Mouse (Mus musculus) 3134 (cell line): Measurements from ENCODE around the gene Rras.

ENCODE experiments used
- DNase-seq: peaks from one replicate; pipeline ENCODE4 v3.0.0-alpha.2; 2011; ENCODE audit warnings: low spot score; ENCODE audit not compliant: insufficient read length; ENCODE audit errors: extremely low read depth

The Rras gene

DNA sequence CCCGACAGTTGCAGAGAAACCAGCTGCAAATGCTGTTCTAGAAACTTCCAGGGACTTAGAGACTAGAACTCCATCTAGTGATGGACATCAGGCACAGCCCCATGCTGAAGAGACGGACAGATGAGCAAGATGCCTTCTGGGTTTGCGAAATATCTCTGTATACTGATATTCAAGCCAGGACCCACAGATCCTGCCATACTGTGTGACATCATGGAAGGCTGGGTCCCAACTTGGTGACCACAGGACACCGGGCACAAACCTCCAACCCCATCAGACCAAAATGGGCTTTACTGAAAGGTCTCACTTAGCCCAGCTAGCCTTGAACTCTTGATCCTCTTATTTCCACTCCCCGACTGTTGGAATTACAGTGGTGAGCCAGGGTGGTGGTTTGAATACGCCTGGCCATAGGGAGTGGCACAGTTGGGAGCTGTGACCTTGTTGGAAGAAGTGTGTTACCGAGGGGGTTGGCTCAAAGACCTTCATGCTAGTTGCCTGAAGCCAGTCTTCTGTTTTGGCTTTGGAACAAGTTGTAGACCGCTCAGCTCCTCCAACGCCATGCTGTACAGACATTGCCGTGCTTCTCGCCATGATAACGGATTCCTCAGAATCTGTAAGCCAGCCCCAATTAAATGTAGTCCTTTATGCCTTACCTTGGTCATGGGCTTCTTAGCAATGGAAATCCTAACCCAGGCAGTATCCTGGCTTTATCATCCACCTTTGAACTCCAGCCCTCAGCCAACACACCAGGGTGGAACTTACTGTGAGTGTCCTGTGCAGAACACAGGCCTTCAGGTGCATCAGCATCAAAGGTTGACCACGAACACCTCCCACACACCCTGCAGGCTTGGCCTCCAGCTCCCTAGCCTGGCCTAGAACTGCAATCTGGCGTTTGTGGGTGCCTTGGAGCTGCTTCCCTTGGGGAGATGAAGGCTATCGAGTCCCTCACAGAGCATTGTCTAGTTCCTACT is 6.8 kb downstream of the Rras start:
- DNase-seq, result no peak

DNA sequence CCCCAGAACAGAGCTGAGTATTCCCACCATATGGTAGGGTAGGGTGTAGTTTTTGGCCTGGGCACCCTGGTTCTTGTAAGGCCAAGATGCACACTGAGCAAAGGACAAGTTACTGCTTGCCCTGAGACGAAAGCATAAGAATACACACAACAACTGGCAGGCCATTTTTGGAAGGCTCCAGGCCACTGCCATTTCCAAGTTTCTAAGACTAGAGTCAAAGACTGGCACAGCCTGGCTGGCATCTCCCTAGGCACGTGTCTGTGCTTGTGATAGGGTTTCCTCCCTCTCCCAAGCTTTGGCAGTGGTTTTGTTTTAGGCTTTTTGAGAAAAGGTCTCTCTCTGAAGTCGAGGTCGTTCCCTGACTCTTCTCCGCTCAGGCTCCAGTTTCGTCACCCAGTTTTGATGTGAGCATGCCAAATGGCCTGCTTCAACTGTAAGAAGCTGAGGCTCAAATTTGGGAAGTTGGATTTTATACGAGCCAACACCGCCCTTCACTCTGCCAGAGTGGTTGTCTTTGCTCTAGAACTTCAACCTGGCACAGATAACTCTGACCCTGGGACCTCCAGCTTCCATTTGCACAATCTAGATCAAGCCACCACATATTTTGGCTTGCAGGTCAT is 8.0 kb downstream of the Rras start:
- DNase-seq, result no peak

DNA sequence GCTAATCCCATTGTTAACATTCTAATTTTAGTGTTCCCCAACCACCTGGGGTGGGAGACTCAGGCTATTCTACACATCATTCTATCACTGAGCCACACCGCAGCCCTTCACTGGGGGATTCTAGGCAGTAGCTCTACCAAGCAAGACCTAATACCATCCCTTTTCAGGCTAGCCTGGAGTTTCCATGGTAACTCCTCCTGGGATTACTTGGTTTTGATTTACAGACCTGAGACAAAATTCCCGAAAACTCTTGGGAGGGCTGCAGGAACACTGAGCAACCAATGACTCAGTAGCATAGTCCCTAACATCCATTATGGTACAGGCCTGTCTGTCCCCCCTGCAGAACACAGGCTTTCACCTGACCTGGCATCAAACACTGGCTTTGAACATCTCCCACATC is 8.5 kb downstream of the Rras start:
- DNase-seq, result no peak

DNA sequence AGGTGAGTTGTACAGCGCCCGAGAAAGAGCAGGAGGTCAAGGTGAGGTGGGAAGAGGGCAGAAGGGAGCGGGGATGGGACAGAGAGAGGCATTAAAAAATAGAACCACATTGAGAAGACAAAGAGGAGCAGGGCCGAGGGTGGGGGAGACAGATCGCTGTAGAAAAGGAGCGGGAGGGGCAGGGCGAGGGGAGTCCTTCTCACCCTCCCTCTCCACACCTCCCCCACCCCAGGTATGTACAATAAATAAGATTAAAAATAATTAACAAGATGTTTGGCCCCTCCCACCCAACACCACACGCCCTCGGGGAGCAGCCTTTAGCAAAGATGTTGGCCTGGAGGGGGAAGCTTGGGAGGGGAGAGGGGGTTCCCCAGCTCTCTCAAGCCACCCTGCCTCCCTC is 10.0 kb downstream of the Rras start:
- no peak for DNase-seq

DNA sequence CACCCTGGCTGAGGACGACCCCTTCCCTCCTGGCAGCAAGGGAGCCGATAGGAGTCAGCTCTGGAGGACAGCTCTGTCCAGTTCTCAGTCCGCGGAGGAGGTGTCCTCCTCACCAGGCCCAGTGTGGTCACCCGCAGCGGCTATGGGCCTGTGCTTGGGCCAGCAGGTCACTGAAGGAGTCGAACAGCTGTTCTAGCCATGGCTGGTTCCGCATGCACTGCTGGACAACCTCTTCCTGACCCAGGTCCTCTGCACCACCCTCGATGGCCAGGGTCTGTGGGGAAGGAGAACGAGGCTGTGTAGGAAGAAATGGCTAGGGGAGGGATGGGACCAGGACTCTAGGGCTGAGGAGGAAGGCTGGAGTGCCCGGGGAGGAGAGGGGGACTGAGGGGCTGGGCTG is 10.6 kb downstream of the Rras start:
- DNase-seq, result no peak

DNA sequence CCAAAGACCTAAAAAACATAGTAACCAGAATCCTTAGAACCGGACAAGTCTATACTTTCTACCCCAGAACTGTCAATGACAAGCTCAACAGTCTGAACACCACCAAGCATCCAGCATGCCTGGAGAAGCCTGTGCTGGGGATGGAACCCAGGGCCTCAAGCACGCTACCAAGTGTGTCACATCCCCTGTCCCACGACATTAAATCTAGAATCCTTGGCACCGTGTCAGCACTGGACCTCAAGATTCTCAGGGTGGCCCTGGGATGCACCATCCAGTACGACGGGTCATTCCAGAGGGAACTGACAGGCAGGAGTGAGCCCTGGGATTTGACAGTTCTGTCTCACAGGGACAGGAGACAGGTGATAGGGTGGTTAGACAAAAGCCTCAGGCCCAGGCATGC is 12.2 kb downstream of the Rras start:
- no peak for DNase-seq

DNA sequence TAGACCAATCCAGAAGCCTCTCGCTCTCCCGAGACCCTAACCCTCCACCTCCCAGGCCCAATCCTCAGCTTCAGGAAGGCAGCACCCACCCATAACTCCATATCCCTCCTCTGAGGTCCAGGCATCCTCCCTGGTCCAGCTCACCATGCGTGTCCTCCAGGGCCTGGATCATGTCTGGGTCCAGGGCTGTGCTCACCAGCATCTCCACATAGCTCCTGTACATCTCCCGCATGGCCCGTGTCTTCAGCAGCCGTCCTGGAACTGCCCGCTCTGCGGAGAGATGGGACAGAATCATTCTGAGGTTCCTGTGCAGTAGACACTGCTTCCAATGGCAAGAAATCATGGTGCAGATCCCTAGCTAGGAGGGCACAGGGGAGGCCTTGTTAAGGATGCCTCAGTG is 13.1 kb downstream of the Rras start:
- DNase-seq, result no peak

DNA sequence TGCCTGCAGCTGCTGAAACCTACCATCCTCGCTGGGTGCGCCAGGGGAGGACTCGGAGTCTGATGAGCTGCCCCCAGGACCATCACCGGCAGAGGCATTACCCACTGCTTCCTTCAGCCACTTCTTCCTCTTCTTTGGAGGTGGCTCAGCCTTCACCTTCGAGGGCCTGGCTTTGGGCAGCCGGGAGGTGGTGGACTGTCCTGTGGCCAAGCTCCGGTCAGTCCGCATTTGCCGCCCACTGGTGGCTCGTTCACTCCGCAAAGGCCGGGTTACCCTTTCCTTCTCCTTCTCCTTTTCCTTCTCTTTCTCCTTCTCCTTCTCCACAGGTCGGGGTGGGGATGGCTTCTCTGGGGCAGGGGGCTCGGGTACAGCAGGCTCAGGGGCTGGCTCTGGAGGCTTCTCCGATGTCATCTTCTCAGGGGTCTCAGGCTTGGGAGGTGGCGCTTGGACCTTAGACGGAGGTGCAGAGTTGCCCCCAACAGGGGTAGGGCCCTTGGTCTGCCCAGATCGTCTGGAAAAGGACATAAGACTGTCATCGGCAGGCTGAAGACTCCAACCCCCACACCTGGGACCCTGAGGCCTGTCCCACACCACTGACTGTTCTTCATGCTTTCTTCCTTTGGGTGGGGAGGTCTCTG is 16.1 kb downstream of the Rras start:
- no peak for DNase-seq

DNA sequence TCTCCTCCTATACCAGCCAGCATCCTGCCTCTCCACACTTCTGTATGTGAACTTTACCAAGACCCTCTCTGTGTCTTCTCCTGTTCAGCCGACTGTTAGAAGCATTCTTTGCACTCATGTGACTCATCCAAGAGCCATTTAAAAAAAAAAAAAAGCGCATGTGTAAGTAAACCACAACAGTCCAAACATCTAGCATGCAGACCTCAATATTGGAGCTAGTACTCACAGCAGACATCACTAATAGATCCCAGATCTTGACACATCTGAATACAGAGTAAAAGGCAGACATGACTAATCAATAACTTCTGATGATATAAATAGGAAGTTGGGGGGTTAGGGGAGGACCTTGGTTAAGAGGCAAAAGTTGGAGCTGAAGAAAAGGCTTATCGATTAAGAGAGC is 17.9 kb downstream of the Rras start:
- no peak for DNase-seq

DNA sequence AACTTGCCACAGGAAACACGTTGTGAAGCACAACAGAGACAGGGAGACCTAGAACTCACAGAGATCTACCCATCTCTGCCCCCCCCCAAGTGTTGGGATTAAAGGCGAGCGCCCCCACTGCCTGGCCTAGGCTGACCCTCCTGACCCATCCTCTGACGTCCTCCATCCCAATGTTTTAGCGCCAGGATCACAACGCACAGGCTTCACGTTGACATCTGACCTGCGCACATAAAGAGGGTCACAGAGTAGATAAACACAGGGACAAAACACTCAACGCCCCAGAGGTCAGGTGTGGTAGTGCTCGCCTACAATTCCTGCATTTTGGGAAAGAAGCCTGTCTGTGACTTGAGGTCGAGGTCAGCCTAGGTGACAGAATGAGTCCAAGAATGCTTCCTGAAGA is 18.9 kb downstream of the Rras start:
- DNase-seq, result no peak

DNA sequence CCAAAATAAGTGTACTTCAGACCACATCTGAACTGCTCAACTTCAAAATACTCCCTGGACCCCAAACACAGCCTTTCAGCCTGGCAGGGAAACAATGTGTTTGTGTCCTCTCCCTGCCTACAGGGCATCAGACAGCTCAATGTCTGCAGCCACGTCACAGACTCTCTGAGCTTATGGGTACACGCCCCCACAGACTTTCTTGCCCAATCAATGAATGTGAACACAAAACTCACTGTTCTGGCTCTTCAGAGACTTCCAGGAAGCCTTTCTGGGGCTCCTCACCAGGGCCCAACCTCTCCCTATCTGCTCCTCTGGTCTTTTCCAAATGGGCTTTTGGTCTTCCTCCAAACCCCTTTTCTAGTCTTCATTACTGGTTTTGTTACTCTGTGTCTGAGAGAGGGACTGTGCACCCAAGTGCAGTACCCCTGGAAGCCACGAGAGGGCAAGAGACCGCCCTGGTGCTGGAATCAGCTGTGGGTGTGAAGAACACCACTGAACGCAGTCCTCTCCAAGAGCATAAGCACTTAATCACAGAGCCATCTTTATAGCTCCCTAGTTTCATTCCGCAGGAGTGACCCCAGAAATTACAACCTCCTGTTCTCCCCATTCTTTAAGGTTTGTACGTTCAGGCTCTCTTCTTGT is 20.1 kb downstream of the Rras start:
- DNase-seq, result no peak

DNA sequence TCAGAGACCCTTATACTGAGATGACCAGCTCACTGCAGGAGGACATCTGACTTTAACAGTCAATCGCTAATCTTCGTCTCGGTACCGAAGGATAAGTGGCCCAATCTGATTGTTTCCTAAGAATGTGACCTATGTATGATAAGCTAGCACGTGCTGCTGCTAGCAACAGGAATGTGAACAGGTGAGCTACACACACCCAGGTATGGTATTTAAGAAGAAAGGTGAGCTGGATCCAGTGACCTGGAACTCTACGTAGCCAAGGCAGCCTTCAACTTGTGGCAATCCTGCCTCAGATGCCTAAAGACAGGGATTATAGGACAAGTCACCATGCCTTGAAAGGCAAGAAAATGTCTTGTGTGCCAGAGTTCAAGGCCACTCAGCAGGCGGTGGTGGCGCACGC is 20.6 kb downstream of the Rras start:
- DNase-seq, result no peak

DNA sequence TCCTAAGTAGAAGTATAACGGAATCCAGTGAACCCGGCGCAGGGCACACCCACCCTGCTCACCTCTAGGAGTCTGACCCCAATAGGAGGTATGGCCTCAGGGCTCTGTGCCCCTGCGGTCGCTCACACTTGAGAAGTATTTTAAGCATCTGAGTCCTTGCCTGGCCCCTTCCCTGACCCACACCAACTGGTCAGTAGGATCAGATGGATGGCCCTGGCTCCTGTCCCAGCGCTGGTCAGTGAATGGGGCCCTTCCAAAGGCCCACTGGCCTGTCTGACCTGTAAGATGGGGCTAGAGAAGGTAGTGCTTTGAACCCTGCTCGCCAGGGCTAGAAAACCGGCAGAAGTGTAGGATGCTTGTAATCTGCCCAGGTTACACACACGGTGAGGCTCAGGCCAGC is 23.1 kb downstream of the Rras start:
- no peak for DNase-seq

DNA sequence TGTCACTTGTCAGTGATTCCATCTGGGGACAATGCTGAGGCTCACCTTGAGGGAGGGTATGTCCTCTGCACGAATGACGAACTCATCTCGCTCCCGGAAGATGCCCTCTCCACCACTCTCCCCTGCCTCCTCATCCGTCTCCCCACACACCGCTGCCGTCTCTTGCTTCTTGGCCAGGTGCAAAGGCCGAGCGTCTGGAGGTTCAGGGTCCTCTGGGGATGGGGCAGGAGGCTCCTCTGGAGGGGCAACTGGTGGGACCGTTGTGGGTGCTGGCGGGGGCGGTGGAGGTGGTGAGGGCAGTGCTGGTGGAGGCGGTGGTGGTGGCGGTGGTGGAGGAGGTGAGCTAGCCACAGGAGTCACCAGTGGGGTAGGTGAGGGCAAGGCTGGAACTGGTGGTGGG is 25.5 kb downstream of the Rras start:
- DNase-seq, result no peak

DNA sequence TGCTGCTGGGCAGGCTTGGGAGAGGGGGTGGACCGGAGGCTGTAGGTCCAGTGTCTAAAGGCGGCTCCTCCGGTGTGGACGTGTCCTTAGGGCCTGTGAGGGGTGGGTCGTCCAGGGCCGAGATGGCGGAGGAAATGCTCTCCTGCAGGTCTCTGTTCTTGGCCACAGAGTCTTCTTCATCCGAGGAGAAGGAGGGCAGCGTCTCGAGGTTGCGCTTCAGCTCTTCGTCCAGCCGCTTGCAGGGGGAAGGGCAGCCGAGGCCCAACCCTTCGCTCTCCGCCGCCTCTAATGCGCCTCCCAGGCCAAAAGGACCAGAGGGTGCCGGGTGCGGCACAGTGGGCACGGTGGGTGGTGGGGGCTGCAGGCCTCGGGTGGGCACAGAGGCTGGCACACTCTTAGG is 28.0 kb downstream of the Rras start:
- no peak for DNase-seq

DNA sequence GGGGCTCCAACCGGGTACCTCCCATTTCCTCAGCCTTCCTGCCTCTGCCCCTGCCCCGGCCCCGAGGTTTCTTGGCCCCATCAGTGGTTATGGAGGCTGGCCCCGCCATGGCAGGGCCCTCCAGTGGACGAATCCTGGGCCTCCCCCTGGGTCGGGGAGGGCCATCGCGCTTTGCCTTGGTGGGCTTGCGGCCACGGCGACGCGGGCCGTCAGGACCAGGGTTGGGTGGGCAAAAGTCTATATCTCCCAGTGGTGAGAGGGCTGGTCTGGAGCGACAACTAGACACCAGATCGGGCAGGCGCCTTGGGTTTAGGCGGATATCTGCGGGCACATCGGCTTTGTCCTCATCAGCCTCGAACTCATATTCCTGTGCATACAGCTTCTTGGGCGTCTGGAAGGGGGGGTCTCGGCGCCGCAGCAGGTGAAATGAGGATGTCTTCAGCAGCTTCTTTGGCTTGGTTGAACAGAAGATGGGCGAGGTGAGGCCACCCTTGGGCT is 29.1 kb downstream of the Rras start:
- no peak for DNase-seq

DNA sequence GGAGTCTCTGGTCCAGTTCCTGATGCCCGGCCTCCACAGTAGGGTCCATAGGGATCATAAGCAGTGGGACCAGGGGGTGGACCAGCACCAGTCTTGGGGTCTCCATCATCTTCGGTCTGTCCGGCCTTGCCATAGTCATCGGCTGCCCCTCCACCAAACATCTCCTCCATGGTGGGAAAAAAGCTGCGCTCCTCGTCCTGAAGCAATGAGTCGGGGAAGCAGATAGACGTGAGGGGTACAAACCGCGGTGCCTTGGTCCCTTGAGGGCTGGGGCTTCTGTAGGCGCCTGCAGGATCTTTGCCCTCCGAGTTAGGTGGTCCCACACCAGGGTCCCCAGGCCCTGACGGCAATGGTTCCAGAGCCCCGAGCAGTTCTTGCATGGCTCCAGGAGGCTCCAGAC is 29.7 kb downstream of the Rras start:
- DNase-seq, result no peak

DNA sequence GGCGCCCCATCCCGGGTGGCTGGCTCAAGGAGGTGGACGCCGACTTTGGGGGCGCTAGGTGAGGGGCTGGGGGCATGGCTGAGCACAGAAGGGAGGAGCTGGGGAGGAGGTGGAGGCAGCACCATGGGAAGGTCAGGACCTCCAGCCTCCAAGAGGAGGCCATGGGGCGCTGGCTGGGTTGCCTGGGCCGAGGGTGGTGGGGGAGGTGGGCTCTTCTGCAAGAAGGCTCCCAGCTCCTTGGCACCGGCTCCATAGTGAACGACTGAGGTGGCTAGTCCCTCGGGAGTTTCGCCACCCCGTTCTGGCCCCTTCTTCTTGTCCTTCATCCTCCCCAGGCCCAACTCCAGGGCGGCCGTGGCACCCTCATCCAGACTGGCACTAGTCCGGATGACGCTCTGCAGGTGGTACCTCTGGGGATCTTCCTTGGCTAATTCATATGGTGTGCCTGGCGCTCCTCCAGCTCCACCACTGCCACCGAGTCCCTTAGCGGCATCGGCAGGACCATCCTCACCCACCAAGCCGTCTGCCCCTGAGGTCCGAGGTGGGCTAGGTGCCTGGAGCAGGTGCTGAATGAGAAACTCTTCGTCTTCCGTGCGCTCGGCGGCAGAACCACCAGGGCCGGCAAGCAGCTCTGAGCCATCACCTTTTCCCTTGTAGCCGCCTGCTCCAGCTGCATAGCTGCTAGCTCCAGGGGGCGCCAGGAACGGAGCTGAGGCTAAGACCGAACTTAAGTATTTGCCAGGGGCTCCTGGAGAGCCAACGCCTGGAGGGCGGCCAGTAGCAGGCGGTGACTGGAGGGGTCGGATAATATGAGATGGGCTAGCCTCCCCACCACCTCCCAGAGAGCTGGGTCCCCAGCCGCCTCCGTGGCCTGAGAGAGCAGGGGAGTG is 30.5 kb downstream of the Rras start:
- no peak for DNase-seq

DNA sequence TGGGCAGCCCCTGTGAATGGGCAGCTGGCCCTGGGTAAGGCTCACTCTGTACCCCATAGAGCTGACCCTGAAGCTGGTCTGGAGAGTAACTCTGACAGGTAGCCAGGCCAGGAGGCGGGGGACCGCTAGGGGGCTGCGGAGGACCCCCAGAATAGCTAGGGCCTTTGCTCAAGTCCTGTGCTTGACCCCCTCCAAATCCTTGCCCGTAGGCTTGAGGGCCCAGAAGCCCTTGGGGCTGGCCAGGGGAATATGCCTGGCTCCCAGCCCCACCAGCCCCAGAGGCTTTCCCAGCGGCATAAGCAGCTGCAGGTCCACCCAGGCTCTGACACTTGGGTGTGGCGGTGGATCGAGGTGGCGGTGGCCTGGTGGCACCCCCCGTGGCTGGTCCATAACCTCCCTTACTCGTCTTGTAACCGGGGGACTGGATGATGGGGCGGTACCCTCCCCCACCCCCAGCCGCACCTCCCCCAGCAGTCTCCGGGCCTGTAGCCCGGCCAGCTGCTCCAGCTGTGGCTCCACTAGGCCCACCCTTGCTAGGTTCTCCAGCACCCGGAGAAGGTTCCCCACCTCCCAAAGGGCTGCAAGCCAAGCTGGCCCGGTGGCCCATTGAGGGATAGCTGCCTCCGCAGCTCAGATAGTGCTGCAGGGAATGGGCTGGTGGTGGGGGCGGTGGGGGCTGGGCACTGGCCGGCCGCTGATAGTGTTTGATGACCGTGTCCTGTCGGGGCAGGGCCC is 31.3 kb downstream of the Rras start:
- no peak for DNase-seq
